Mouse (Mus musculus) E14TG2a.4 (cell line): Measurements from ENCODE around the gene Gm42417.

Source experiments
- CTCF ChIP-seq: conservative IDR thresholded peaks from 2 replicates; pipeline ENCODE4 v1.5.1; 2014; ENCODE audit warnings: low read length
- NANOG ChIP-seq: IDR thresholded peaks from 2 replicates; pipeline ENCODE4 v1.6.1; 2014; ENCODE audit warnings: borderline replicate concordance, low read length, mixed read lengths

DNA sequence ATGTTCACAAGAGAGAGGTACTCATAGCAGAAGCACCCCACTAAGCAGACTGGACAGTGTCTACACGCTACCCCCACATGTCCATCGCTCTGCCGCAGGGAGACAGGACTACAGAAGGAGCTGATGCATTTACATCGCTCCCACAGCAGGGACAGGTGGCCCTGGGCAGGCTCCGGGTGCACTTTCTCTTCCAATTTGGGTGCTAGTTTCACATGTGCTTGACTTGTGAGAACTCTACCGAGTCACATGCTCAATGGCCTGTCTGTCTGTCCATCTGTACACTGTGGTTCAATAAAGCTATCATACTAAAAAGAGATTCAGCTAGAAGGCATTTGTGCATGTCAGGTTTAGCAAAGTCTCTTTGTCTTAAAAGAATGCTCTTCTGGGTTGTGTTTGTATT, 48.6 kb upstream of the Gm42417 start:
- TF ChIP-seq CTCF = no peak
- no peak for TF ChIP-seq NANOG
